Mouse (Mus musculus) left cerebral cortex, postnatal 4 days (tissue): ENCODE results near the gene Ndufa12. TPM values are rescaled to one million over a fixed set of nuclear protein-coding genes. Genes with fewer than 3 reads are reported as not detected.
A peak's percentile ranks its signal among the peaks of the same experiment; 100 is the strongest.

Experiments
- DNase-seq: peaks from one replicate; pipeline ENCODE4 v3.0.0-alpha.2; 2022
- intact Hi-C: fragments of 180-260 bp; cut with DNase I; formaldehyde crosslinking; loops from one replicate; pipeline ENCODE4 v1.15.1; 2025
- total RNA-seq, 2 experiments: library from RNA; stranded (reverse); gene quantifications; 2 replicates each; pipeline ENCODE4 v1.2.3; 2021

The Ndufa12 gene
- total RNA-seq = 100 to 1,000 TPM; 178 to 195 TPM

- peak; percentile 95 for DNase-seq
- intact Hi-C loops = no loop called here
Measured at GRCm38 (mm10) chr10:94198482-94199405, at the start of gene Ndufa12. Gene Ndufa12, plus strand, starts transcription at chr10:94198720.

GRCm38 (mm10) chr10:94151488-94151887 lies 47.0 kb upstream of the Ndufa12 start:
- no peak for DNase-seq
- intact Hi-C loops = no loop called here

- DNase-seq = no peak
- intact Hi-C loops = no loop called here
Measured at GRCm38 (mm10) chr10:94153841-94154240, 44.7 kb upstream of the Ndufa12 start.

GRCm38 (mm10) chr10:94158962-94159361 lies 39.6 kb upstream of the Ndufa12 start:
- intact Hi-C loops = no loop called here
- DNase-seq = no peak

GRCm38 (mm10) chr10:94159406-94159805 lies 39.1 kb upstream of the Ndufa12 start:
- intact Hi-C loops = no loop called here
- DNase-seq = no peak

GRCm38 (mm10) chr10:94161051-94161765 lies 37.3 kb upstream of the Ndufa12 start:
- DNase-seq = no peak
- intact Hi-C loops = no loop called here

GRCm38 (mm10) chr10:94162031-94162430 lies 36.5 kb upstream of the Ndufa12 start:
- intact Hi-C loops = no loop called here
- DNase-seq = no peak

- DNase-seq = no peak
- intact Hi-C loops = no loop called here
Measured at GRCm38 (mm10) chr10:94164104-94164845, 34.2 kb upstream of the Ndufa12 start.

GRCm38 (mm10) chr10:94165426-94165825 lies 33.1 kb upstream of the Ndufa12 start:
- intact Hi-C loops = no loop called here
- no peak for DNase-seq

GRCm38 (mm10) chr10:94167051-94167750 lies 31.3 kb upstream of the Ndufa12 start:
- intact Hi-C loops = no loop called here
- DNase-seq = peak; percentile 36

GRCm38 (mm10) chr10:94171440-94172130 lies 26.9 kb upstream of the Ndufa12 start:
- intact Hi-C loops = no loop called here

GRCm38 (mm10) chr10:94172137-94172536 lies 26.4 kb upstream of the Ndufa12 start:
- DNase-seq = no peak
- intact Hi-C loops = no loop called here

More at GRCm38 (mm10) chr10:94171440-94172130, 26.9 kb upstream of the Ndufa12 start:
- no peak for DNase-seq

- intact Hi-C loops = no loop called here
- DNase-seq = no peak
Measured at GRCm38 (mm10) chr10:94172706-94173105, 25.8 kb upstream of the Ndufa12 start.

- DNase-seq = no peak
- intact Hi-C loops = no loop called here
Measured at GRCm38 (mm10) chr10:94174652-94175051, 23.9 kb upstream of the Ndufa12 start.

GRCm38 (mm10) chr10:94183199-94183598 lies 15.3 kb upstream of the Ndufa12 start:
- intact Hi-C loops = no loop called here
- DNase-seq = no peak

- intact Hi-C loops = loop anchor here (5.0 kb wide), 1 partner anchor 402 kb away; no protein-coding TSS in a partner anchor
- DNase-seq = no peak
Measured at GRCm38 (mm10) chr10:94204973-94205372, 6.5 kb downstream of the Ndufa12 start.

GRCm38 (mm10) chr10:94210718-94211618 lies 12.4 kb downstream of the Ndufa12 start:
- intact Hi-C loops = loop anchor here (10.0 kb wide), 1 partner anchor 734 kb away; the partner anchor contains the start of gene Plxnc1
- DNase-seq = no peak

GRCm38 (mm10) chr10:94211725-94212124 lies 13.2 kb downstream of the Ndufa12 start:
- intact Hi-C loops = loop anchor here (10.0 kb wide), 1 partner anchor 733 kb away; the partner anchor contains the start of gene Plxnc1
- DNase-seq = no peak
